Mouse (Mus musculus) adrenal gland, adult (tissue): Measurements from ENCODE around the gene Srgap2.
"Not testable (repeated sequence)": the region's sequence is repeated elsewhere in the genome, so short reads cannot be mapped to it uniquely, and the experiment has no call there.

Source experiments
- DNase-seq, 2 experiments: peaks; one replicate each; pipeline ENCODE4 v3.0.0; 2022 to 2023; ENCODE audit warnings: low spot score in 1 of 2; ENCODE audit not compliant: inconsistent age in 2 of 2

The Srgap2 gene

DNA sequence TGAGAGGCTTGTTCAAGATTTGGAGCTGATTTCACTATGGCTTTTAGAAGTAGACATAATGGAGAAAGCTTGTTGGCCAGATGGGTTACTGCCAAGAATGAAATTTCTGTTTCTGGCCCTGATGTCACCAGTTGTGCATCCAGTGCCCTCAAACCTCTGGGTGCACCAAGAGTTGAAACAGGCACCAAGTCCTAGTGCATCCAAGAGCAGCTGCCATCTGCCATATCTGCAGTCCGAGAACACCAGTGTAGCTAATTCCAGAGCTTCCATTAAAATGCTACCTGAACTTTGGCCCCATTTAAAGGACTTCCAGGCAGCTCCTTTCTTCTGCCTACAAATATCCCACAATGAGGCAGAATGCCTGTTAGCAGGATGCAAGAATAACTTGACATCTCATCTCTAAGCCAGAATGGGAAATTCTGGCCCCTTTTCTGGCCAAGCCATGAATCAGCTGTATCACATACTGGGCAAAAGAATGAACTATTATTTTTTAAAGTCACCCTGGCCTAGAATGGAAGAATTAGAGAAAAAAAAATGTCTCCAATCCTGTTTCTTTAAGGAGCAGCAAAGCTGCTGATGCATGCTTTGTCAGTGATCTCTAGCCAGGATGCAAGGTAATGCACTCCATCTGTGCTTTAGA lies 180.1 kb downstream of the Srgap2 start:
- no peak for DNase-seq

DNA sequence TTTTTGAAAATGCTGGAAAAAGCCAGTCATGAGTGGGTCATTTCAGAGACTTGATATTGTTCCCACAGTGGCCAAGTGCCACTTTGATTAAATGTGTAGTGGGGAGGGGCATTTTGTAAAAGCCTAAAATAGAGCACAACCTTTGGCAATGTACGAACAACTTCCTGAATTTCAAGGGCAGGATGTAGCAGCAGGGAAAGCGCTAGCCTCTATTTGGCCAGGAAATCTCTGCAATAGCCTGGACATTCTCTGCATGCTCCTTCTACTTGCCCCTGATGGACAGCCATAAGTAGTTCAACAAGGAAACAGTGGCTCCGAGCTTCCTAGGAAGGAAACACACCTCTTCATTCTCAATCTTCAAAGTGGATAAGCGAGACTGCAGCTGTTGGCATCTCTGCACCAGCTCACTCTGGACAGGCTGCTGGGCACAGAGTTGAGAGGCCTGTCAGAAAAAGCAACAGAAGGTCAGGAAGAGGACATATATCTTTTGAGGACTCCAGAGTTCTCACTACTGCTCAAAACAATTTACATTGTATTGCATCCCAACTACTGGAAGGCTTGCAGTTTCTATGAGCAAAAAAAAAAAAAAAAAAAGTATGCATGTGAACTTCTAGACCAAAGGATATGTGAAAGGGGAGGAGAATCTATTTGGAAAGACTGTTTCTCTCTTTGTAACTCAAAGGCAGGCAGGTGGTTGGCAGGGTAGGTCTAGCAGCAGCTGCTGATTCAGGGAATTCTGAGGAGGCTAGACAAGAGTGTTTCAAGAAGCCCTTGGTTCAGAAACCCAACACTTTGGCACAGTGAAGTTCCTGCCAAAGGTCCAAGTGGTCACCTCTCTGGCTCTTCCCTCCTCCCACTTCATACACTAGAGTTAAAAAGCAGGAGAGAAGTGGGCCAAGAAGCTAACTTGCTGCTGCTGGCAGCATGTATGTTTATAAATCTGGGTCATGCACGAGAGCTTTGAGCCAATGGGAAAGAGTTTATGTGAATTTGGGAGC lies 181.4 kb downstream of the Srgap2 start:
- peak; percentile 44 to 78 for DNase-seq

DNA sequence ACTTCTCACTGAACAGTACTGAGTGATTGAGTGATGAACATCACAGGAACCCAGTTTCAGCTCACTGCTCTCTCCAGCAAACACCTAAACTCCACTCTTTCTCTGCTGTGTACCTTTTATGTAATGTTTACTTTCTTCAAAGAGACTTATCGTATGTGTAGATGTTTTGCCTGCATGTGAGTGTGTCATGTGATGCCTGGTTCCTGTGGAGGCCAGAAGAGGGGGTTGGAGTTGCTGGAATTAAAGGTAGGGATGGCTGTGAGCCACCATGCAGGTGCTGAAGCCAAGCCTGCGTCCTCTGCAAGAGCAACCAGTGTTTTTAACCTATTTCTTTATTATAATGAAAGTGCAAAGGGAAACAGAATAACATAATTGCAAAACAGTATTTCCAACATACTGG lies 182.5 kb downstream of the Srgap2 start:
- DNase-seq: no peak

DNA sequence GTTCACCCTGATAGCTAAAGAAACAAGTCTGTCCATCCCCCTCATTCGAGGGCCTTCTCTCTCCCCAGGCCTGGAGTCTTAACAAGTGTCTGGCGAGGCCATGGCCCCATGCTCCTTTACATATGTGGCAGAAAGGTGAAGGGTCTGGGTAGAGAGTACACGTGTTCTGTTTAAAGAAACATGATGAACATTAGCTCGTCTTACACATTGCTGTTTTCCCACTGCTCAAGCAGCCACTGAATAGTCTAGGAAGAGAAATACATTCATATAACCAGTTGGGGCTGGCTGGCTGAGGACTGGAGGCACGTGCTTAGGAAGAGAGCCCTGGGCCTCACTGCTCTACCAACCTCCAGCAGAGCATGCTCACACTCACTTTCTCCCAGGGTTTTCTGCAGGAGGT lies 191.1 kb downstream of the Srgap2 start:
- no peak for DNase-seq

DNA sequence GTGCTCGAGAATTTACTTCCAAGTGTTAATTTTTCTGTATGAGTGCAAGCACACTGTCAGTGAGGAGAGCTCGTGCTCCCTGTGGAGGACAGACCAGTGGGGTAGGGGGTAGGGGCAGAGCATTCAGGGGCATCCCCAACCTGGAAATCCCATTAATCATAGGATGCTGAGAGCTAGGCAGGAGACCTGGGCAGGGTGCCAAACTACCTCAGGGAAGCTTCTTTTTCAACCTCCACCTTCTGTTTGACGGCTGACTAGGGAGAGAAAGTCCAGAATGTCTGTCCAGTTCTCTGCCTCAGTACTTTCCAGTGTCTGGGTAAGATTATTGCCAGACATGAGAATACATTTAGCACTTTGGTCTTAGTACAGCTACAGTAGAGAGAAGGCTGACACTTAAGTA lies 191.5 kb downstream of the Srgap2 start:
- DNase-seq: peak; percentile 42 to 76

DNA sequence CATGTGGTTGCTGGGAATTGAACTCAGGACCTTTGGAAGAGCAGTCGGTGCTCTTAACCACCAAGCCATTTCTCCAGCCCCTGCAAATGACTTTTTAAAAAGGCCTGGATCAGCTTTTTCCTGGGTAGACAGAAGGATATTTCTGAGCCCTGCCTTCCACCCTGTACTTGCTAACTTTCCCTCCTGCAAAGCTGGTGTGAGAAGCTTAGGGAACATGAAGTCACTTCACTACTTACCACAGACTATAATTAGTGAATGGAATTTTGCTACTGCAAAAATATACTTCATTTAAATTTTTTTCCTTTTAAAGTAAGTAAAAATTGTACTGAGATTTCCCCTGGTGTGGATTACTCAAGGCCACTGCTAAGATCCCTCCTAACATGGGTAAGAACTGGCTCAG lies 196.0 kb downstream of the Srgap2 start:
- no peak for DNase-seq

DNA sequence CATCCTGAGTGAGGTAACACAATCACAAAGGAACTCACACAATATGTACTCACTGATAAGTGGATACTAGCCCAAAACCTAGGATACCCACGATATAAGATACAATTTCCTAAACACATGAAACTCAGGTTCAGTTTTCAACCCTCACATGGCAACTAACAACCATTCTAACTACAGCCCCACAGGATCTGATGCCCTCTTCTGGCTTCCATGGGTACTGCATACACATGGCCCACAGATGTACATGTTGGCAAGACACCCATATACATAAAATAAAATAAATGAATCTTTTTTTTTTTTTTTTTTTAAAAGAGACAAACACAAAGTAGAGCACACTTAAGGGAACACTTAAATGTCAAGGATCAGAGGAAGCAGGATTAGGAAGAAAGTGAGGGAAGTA lies 198.1 kb downstream of the Srgap2 start:
- not testable (repeated sequence) for DNase-seq

DNA sequence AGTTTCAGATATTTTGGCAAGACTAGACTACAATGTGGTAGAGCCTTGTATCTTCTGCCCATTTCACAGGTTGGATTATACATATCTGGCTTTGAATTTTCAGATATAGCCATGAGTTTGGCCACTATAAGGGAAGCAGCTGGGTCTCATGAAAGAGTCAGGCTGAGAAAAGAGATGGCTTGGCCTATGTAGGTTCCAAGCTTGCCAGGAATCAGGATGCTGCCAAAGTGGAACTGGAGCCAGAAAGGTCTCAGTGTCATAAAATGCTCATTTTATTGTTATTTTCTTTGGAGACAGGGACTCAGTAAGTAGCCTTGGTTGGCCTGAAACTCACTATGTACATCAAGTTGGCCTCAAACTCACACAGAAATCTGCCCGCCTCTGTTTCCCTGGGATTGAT lies 200.0 kb downstream of the Srgap2 start:
- DNase-seq: no peak

DNA sequence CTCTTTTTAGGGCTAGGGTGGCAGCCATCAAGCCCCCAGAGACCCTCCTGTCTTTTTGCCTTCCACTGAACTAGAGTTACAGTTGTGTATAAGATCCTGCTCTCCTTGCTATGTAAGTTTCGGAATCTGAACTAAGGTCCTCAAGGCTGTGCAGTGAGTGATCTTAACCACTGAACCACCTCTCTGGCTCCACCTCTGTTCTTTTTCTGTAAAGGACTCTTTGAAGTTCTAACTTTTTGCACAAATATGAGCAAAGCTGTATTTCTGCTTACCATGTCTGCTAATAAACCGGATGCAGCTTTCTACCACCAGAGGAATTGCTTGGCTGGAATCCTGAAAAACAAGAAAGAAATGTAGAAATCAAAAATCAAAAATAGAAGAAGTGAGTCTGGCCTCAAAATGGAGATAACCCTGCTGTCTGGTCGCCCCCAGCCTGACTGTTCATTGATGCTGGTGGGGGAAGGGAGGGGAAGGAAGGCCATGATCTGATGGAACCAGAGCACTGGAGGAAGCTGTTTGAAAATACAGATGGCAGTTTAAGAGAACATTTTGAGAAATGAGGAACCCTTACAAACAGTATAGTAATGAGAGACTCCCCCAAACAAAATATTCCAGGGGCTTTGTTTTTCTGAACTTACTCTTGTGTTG lies 202.2 kb downstream of the Srgap2 start:
- DNase-seq: no peak

DNA sequence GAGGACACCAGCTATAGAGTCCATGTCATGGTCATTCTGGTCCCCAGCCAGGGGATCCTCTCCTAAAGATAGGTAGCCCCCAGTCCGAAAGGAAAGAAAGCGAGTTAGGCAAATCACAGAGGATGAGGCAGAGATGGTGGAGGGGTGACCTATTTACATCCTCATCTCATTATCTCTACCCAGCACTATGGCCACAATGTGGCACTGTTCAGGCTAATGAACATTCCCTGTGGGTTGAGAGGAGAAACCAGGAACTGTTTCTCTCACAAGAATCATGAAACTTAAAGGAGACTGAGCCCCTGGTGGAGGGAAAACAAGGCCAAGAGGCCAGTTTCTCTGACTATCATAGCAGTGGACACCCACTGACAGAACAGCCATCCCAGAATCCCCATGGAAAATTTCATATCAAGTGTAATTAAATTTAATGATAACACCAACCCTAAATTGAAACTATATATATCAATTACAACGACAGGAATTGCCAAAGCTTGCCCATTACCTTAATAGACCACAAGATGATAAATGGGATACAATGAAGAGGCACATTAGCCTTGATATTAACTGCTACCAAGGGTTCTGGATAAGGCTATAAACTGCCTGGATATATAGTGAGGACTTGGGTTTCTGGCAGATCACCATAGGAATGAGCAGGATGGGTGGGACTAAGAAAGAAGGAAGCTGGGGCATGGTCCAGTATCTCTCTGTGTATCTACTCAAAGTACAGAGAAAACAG lies 207.4 kb downstream of the Srgap2 start:
- peak in 1 of 2 experiments; percentile 34 for DNase-seq

DNA sequence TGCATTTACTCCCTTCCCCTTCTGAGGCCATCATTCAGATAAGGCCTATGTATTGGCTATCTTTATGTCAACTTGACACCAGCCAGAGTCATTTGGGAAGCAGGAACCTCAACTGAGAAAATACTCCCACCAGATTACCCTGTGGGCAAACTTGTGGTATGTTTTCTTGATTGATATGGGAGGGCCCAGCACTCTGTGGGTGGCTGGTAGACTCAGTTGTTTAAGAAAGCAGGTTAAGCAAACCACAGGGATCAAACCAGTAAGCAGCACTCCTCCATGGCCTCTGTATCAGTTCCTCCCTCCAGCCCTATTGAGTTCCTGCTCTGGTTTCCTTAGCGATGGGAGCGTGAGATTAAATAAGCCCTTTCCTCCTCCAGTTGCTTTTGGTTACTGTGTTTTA lies 208.8 kb downstream of the Srgap2 start:
- DNase-seq: no peak

DNA sequence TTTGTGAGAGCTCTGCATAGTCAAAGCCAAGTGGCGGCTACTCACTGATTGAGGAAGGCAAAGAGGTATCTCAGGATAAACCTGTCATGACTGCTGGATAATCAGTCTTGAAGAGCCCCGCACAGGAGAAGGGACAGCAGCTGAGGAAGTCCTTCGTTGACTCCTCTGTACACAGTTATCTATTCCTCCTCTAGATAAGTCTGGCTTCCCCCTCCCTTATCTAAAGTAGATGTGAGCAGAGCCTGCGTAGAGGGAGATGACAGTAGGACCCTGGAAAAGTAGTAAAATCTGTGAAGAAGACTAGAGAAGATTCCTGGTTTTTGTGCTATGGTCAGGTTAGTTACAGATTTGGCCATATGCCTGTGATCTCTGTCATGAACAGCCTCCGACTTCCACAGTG lies 209.5 kb downstream of the Srgap2 start:
- no peak for DNase-seq

DNA sequence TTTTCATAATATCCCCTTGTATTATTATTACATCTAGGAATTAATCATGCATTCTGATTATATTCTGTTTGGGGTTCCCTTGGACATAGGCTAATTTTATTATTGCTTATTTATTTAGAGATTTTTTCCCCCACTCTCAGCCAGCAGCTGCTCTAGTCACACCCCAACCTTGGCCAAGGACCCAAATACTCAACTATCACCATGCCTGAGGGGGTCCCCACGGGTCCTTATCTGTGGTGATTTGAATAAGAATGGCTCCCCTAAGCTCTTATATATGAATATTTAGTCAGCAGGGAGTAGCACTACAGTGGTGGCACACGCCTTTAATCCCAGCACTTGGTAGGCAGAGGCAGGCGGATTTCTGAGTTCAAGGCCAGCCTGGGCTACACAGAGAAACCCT lies 215.9 kb downstream of the Srgap2 start:
- DNase-seq: no peak

DNA sequence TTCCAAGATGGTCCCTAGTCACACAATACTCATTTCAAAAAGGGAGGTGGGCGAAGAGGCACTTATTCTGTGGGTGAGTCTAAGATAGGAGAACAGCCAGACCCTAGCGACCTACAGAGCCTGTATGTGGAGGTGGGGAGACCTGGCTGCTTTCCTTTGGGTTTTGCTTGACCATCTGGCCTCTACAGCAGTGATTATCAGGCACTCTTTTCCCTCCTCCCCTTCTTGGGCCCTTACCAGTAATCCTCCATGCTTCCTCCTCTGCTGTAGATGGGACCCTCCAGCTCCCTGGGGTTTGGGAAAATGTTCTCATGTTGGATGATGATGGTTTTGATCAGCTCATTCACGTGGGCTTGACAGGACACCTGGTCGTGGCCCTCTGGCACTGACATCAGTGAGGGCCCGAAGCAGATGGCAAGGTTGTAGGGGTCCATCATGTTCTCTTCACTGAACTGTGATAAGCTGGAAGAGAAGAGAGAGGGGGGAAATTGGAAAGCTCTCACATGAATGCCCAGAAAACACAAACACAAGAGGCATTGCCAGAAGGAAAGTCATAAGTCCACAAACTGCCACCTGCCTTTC lies 216.8 kb downstream of the Srgap2 start:
- no peak for DNase-seq

DNA sequence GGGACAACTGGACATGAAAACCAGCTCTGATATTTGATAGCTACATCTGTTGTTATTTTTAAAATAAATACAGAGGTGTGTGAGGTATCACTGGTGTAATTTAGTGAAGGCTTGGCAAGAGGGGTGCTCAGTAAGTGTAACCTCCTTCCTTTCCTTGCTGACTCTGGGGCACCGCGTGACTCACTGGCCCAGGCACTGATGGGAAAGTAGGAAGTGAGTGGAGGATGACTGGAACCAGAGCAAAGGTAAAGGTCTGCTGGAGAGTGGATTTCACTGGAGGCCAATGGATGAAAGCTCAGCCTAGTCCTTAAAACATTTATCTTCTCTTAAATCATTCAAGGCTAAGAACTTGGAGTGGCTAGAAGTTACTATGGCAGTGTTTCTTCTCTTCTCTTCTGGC lies 226.4 kb downstream of the Srgap2 start:
- no peak for DNase-seq

DNA sequence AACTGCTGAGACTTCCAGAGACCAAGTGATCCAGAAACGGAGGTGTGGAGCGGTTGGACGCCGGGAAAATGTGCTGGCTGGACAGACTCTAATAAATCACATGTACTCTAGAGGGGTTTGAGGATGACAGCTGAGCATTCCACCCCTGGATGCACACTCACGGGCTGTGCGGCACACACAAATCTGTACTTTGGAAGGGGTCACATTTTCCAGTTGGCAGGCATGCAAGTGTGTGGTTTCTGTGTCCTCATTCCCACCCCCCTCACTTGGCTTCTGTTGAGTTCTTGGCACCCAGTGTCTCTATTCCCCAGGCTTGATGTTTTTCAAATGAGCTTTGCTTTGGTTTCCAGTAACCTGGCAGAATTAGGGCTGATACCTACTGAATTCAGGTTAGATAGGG lies 227.4 kb downstream of the Srgap2 start:
- no peak for DNase-seq

DNA sequence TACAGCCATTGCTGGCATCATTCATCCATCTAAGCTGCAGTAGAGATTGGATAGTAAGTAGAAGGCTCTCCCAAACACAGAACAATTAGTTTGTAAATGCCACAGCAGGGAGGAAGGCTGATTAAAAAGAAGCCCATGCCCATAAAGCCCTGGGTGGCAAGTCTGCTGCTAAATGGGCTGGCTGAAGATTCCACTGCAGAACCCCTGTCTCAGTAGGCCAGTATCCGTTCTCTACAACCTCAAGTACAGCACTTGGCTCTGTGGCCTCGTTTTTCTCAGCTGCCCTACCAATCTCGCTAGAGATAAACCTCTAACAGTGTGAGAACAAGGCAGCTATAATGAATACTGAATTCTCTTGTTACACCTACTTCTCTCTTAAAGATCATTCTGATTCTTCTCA lies 227.9 kb downstream of the Srgap2 start:
- DNase-seq: no peak

DNA sequence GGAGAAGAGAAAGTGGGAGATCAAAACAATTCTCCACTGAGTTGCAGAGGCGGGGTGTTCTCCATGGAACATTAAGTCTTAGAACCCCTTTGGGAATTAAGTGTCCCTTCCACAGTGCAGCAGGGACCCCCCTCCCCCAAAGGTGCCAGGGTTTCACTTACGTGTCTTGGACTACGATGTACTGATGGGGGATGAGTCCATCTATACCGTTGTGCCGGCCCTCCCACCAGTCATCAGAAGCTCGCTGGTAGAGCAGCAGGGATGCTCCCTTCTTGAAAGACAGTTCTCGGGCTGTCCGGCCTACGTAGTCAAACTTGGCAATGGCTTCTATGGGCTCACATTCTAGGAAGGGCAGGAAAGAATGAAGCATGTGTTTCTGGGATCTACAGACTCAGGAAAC lies 229.0 kb downstream of the Srgap2 start:
- DNase-seq: no peak

DNA sequence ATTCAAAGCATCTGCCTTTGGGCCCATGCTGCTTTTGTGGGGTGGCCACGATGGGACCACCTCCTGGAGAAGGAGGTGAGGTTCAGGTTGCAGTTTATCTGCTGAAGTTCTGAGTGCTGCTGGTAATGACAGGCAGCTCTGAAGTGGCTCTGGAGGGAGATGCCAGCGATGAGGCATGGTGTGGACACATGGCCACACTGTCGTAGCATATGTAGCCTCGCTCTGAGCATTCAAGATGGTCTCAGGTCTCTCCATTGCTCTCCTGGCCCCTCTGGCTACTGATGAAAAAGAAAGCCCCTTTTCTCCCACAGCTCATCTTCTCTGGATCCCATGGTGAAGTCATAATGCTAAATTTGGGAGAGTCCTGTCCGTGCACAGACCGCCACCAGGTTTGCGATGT lies 230.4 kb downstream of the Srgap2 start:
- no peak for DNase-seq

DNA sequence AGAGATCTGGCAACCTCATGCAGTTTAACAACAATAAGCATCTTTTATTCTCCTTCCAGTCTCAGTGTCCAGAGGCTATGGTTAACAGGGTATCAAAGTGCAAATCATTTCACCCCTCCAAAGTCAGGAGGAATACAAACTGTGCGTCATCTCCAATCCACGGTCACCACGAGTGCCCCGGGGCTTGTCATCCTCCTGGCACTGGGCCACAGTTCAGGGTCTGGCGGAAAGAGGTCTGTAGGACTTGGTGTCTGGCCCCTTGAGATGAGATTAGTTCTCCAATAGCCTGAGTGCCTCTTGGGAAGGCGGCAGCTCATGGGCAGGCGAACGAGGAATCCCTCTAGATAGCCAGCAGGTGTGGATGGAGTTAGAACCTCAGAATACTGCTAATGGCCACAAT lies 232.0 kb downstream of the Srgap2 start:
- peak in 1 of 2 experiments; percentile 55 for DNase-seq

DNA sequence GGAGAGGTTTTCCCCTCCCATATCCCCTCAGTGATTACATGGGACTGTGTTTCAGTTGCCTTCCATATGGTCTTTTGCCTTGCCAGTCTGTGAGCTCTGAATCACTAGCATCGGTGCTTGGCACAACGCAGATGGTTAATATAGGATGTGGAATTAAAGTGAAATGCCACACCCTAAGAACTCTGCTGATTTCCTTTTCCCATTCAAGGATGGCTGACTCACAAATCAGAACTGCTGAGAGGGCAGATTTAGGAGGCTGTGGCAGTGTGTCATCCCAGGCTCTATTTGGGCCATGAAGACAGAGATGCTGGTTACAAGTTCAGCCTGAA lies 233.3 kb downstream of the Srgap2 start:
- peak in 1 of 2 experiments; percentile 31 for DNase-seq
